ENCODE assay signal across 16 mouse cellular contexts in the genomic region with DNA sequence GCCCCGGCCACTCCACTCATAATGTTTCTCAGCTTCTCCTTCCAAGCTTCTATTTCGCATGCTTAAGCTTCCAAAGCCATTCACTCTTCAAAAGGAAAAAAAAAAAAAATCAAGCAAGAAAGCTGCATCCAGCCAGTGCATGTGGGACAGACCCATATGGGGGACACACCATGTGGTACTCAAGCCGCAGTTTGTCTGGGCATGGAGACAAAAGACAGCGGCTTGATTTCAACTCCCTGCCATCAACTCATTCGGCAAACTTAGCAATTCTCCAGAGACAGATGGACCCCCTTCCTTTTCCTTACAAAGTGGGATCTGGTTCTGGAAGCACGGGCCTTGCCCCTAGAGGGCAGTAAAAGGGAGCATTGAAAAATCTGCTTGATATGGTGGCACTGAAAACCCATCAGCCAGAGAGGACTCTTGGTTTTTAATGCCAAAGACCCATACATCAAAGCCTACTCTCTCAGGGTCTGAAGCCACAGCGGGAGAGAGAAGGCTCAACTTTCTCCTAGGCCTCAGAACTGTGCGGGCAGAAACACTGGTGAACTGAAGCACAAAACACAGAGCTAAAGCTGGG. TPM values are rescaled to one million over a fixed set of nuclear protein-coding genes. Genes with fewer than 3 reads are reported as not detected.
DNase-seq lines count a peak whose midpoint lies in the region; TF ChIP-seq lines count a peak whose summit lies in the region.
"Had no signal": no experiment of that assay in that cellular context is flagged by ENCODE, and none has a peak within 500 bp of the region (broad histone marks: within the 10 kb centered on the region; RNA-seq: fewer than 3 reads in every experiment).

No protein-coding gene starts in this region.

- no peaks in the 10 kb centered on the region for H3K27me3 ChIP-seq in cerebellum, adult 2 months (ENCODE audit: control insufficient read depth, insufficient read depth, low read length)
- H3K27me3 ChIP-seq in heart, adult 2 months (ENCODE audit: control insufficient read depth, insufficient read depth, low read length): no peaks in the 10 kb centered on the region
- H3K27me3 ChIP-seq: embryonic facial prominence, embryonic 15.5 days; liver, embryonic 13.5 days; neural tube, embryonic 15.5 days; Patski had no signal

- WGBS in cerebellum, adult 2 months: 34% methylated on average over 8 of the region's 8 CpGs
- WGBS in heart, adult 2 months: 74% methylated on average over 8 of the region's 8 CpGs

- H3K79me2 ChIP-seq in heart, adult 2 months (replicated peaks; ENCODE audit: control insufficient read depth, insufficient read depth, low read length): no peaks in the 10 kb centered on the region

- H3K9ac ChIP-seq in heart, adult 2 months (ENCODE audit: low read depth, low read length): no peak overlapping the region
- H3K9ac ChIP-seq: embryonic facial prominence, embryonic 15.5 days; liver, embryonic 13.5 days; neural tube, embryonic 15.5 days had no signal

- peak; percentile 20; the same call in 1 of the 2 replicates for TF ChIP-seq CTCF in cerebellum, adult 2 months (IDR thresholded peaks at IDR 0.05; ENCODE audit: borderline replicate concordance, insufficient read depth, low read depth, low read length)
- TF ChIP-seq CTCF in heart, adult 2 months (IDR thresholded peaks at IDR 0.05): 0 out of 2 replicates have a peak, but pooled peaks have one; percentile 3
- peak; percentile 17; the same call in 1 of the 2 replicates for TF ChIP-seq CTCF in brain, embryonic 14.5 days (IDR thresholded peaks at IDR 0.05; ENCODE audit: borderline replicate concordance, extremely low read depth, insufficient read depth, insufficient read length)

- H3K4me3 ChIP-seq in cerebellum, adult 2 months (replicated peaks; ENCODE audit: insufficient read depth, low read depth, low read length): no peak overlapping the region
- H3K4me3 ChIP-seq in heart, adult 2 months: no peak overlapping the region
- H3K4me3 ChIP-seq: embryonic facial prominence, embryonic 15.5 days; limb, embryonic 10.5 days; liver, embryonic 13.5 days; neural tube, embryonic 15.5 days had no signal

- peaks cover 10% of the 10 kb centered on the region for H3K4me1 ChIP-seq in cerebellum, adult 2 months (ENCODE audit: control insufficient read depth, insufficient read depth, low read length)
- H3K4me1 ChIP-seq in heart, adult 2 months (ENCODE audit: control insufficient read depth, insufficient read depth, low read length): no peaks in the 10 kb centered on the region
- H3K4me1 ChIP-seq: embryonic facial prominence, embryonic 15.5 days; limb, embryonic 10.5 days; liver, embryonic 13.5 days; neural tube, embryonic 15.5 days had no signal

- TF ChIP-seq EP300 in heart, adult 2 months (IDR thresholded peaks at IDR 0.05; ENCODE audit: insufficient read depth, low read depth, low read length): no peak

- no peak for TF ChIP-seq POLR2A in cerebellum, adult 2 months (IDR thresholded peaks at IDR 0.05; ENCODE audit: borderline replicate concordance, insufficient read depth, low read length)
- no peak for TF ChIP-seq POLR2A in heart, adult 2 months (IDR thresholded peaks at IDR 0.05; ENCODE audit: insufficient read depth, low read depth, low read length)
- no peak for TF ChIP-seq POLR2A in brain, embryonic 14.5 days (IDR thresholded peaks at IDR 0.05; ENCODE audit: borderline replicate concordance, extremely low read depth, insufficient read depth, insufficient read length, poor library complexity, severe bottlenecking)

- H3K27ac ChIP-seq in cerebellum, adult 2 months (ENCODE audit: insufficient read depth, low read length): no peak overlapping the region
- H3K27ac ChIP-seq in heart, adult 2 months: no peak overlapping the region
- H3K27ac ChIP-seq: embryonic facial prominence, embryonic 15.5 days; limb, embryonic 10.5 days; liver, embryonic 13.5 days; neural tube, embryonic 15.5 days had no signal

- intact Hi-C loops in heart, adult 2 months (cut with DNase I): no loop called here
- intact Hi-C loops in left cerebral cortex, postnatal 4 days (cut with DNase I): no loop called here

- DNase-seq in cerebellum, adult 2 months: peak; percentile 35 to 37
- DNase-seq in cerebellum, adult 9-11 months: no peak
- DNase-seq in heart, adult 2 months: peak in 1 of 2 experiments; percentile 3
- DNase-seq in heart, adult 8-10 months (ENCODE audit: low spot score): no peak
- peak; percentile 14 for DNase-seq in left cerebral cortex, postnatal 4 days
- no peak for DNase-seq in left cerebral cortex, adult 18-20 months (ENCODE audit: low spot score in 2 of 2)
- peak; percentile 24 for DNase-seq in brain, embryonic 14.5 days (ENCODE audit: low read depth)
- no peak for DNase-seq in spleen, adult 12 weeks (ENCODE audit: low spot score)
- DNase-seq: kidney, adult 9 months; liver, embryonic 13.5 days; lung, postnatal 14 days; thymus, postnatal 25 days had no signal

- no peaks in the 10 kb centered on the region for H3K36me3 ChIP-seq in heart, adult 2 months (ENCODE audit: control insufficient read depth, insufficient read depth, low read length)
- H3K36me3 ChIP-seq: embryonic facial prominence, embryonic 15.5 days; limb, embryonic 10.5 days; liver, embryonic 13.5 days had no signal

RNA-seq across cellular contexts. Expression of a gene that starts 54.6 kb away (rescaled TPM):
- polyA plus RNA-seq in cerebellum, adult 2 months (2012; rRNA removed): 14.4 and 15.5 TPM in 2 replicates
- under 1 TPM; 0.08 to 0.20 TPM for total RNA-seq in heart, adult 2 months (2021)
- 0.20 and 0.29 TPM in 2 replicates for polyA plus RNA-seq in heart, adult 2 months (2012; rRNA removed)
- total RNA-seq in heart, adult 8-10 months (2022): under 1 TPM; 0.09 to 0.26 (median 0.18) TPM
- 10 to 100 TPM; 86.1 to 90.5 TPM for total RNA-seq in left cerebral cortex, postnatal 4 days (2021)
- 10 to 100 TPM; 57.3 to 57.4 TPM for total RNA-seq in left cerebral cortex, adult 18-20 months (2021)
- 10.0 and 24.6 TPM in 2 replicates for polyA plus RNA-seq in brain, embryonic 14.5 days (2012; rRNA removed)

Comparison
In these comparisons a context has a peak if more than half of its experiments do, and no peak if none do; other contexts are left out.
1. DNase-seq: peak in cerebellum, adult 2 months (2 of 2), left cerebral cortex, postnatal 4 days (single experiment) and brain, embryonic 14.5 days (single experiment); none in cerebellum, adult 9-11 months (single experiment), heart, adult 8-10 months (single experiment), left cerebral cortex, adult 18-20 months (0 of 2) and spleen, adult 12 weeks (single experiment).
2. RNA of a gene that starts 54.6 kb away (total RNA-seq): 86.1 to 90.5 TPM in left cerebral cortex, postnatal 4 days and 57.3 to 57.4 TPM in left cerebral cortex, adult 18-20 months; 0.09 to 0.26 TPM in heart, adult 8-10 months and 0.08 to 0.20 TPM in heart, adult 2 months; every median in the first group is over 10 times any median in the second.
3. Peak in every context shown above with its lines, with median percentiles within 50 percentile points of each other: CTCF ChIP-seq.